Mouse (Mus musculus) testis, adult 2 months (tissue): ENCODE results near the gene Cldn15.

ENCODE experiments used
- CTCF ChIP-seq: fragments of 200-500 bp; IDR thresholded peaks from 2 replicates; pipeline ENCODE4 v1.5.1; 2012; ENCODE audit warnings: low read depth, mild to moderate bottlenecking, inconsistent platforms, low read length, moderate library complexity; ENCODE audit not compliant: control insufficient read depth, insufficient read depth, insufficient replicate concordance
- POLR2A ChIP-seq: fragments of 200-500 bp; IDR thresholded peaks from 2 replicates; pipeline ENCODE4 v1.6.1; 2012; ENCODE audit warnings: low read depth, mild to moderate bottlenecking, inconsistent platforms, low read length, moderate library complexity; ENCODE audit not compliant: control insufficient read depth

DNA sequence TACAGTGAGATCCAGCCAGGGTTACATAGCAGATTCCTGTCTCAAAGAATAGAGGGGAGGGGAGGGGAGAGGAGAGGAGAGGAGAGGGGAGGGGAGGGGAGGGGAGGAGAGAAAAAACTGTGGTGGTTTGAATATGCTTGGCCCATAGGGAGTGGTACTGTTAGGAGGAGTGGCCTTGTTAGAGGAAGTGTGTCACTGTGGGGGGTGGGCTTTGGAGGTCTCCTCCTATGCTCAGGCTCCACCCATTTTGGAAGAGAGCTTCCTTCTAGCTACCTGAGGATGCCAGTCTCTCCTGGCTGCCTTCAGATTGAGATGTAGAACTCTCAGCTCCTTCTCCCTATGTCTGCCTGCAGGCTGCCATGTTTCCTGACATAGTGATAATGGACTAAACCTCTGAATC, 18.5 kb upstream of the Cldn15 start:
- TF ChIP-seq CTCF (no peak), POLR2A (no peak)
